Mouse (Mus musculus) heart, adult 8-10 months (tissue): ENCODE measurements at regions not wholly inside any gene's neighbourhood (a gene's known extent, or its start where the extent isn't known, plus 50 kb on each side); places are given as distances from the start of the nearest gene placed in this dataset.
A peak's percentile ranks its signal among the peaks of the same experiment; 100 is the strongest.

Source experiments
- DNase-seq: peaks from one replicate; pipeline ENCODE4 v3.0.0; 2022; ENCODE audit warnings: low spot score

DNA sequence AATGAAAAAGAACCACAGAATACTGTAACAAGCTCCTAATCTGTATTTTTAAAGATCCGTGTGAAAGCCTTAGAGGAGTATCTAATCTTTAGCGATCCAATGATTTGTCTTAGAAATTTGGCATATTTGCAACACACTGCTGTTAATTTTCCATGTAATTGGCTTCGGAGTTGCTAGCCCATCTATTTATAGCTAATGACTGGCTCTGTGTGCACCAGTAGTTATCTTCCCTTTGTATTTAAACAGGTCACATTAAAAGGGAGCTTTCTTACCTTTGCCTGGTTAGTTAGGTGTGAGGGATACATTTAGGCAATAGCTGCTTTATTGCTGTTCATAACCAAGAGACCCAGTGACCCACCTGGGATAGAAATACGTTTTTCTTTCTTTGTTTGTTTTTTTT is 256.3 kb upstream of the Mme start:
- no peak for DNase-seq

DNA sequence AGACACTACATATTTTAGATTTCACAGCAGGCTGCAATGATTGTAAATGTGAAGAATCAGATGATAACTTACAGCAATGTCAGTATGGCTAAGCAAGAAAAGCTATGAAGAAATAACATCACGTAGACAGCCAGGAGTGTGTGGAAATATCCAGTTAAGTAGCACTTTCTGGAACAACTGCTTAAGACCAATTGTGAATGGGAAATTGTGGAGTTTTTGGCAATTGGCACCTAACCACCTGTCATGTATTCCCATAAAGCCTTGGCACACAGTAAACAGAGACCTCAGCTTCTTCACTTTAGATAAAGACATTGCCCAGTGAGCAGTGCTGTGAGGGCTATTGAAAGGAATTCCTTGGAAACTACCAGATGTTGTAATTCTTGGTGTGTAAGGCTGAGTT is 264.4 kb upstream of the Mme start:
- DNase-seq: no peak

DNA sequence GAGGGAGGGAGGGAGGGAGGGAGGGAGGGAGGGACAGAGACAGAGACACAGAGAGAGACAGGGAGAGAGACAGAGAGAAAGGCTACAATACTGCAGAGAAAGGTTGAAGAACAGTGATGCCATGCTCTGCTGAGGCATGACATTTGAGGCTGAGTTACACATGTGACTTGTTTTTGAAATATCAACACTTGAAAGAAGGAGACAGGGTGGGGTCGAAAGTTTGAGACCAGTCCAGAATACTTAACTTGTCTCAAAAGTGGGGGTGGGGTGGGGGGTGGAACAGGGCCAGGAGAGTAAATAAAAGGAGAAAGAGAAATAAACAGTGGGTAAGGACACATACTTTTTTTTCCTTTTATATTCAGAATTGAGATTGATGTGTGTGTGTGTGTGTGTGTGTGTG is 278.1 kb upstream of the Mme start:
- DNase-seq: no peak

GRCm38 (mm10) chr3:62962608-62963007 is 278.7 kb upstream of the Mme start:
- DNase-seq: no peak

- DNase-seq: no peak
Observed at GRCm38 (mm10) chr3:62945356-62945755, 296.0 kb upstream of the Mme start.

DNA sequence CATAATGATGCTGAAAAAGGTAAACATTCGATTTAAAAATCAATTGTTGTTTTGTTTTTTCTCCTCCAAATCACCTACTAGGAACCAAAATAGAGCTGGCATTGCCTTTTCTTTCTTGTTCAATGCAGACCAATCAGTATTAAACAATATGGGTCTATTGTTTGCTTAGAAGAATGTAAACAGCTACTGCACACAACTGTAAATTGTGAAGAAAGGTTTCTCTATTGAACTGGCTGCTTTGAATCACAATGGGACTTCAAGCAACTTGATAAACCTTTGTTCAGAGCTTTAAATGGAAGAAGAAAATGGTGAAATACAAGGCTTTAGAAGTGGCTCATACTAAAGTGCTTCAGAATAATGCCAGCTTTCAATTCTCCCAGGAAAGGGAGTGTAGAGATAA is 302.7 kb upstream of the Mme start:
- no peak for DNase-seq

DNA sequence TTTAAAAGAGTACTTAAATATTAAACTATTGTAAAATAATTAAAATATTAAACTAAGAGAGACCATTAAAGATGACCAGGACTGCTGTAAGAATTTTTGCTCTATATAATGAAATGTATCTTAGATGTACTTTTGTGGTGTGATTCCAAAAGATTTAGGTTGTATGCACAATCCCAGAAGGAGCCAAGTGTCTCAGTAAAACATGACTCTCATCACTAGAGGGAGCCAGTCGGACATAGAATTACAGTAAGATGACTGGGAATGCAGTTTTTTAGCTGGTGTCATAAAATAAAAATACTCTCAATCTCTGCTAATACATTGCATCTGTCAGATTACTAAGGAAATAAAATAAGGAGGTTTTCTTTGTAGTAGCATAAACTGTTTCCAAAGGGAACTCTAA is 316.9 kb upstream of the Mme start:
- DNase-seq: peak; percentile 7

DNA sequence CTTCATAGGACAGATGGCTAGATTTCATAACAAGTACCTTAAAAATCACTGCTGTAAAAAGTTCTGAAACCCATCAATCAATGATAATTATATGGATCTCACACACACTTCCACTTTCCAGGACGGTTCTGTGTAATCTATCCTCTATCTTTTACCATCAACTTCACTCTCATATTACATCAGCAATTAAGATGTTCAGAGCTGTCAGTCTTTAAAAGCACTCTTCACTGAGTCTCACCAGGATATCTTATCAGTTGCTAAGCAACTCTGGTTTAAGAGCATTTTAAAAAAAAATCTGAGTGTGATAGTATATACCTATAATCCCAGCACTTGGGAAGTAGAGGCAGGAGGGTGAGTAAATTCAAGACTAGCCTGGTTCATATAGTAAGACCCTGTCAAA is 312.0 kb upstream of the Gpr149 start:
- no peak for DNase-seq

DNA sequence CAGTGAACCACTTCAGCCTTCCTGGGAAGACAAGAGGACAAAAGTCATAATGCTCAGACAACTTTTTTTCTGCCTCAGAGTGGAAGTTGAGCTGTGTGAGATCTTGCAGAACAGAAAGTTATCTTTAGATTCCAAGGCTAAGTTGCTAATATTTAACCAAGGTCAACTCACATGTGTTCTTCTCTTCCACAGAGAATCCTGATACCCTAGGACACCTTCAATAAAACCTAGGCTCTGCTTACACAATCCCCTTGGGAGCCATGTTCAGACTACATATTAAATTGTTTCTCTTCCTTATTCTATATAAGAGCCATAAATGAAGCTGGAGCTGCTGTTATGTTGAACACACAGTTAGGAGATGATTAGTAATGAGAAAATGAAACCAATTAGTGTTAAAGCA is 280.2 kb upstream of the Gpr149 start:
- no peak for DNase-seq

DNA sequence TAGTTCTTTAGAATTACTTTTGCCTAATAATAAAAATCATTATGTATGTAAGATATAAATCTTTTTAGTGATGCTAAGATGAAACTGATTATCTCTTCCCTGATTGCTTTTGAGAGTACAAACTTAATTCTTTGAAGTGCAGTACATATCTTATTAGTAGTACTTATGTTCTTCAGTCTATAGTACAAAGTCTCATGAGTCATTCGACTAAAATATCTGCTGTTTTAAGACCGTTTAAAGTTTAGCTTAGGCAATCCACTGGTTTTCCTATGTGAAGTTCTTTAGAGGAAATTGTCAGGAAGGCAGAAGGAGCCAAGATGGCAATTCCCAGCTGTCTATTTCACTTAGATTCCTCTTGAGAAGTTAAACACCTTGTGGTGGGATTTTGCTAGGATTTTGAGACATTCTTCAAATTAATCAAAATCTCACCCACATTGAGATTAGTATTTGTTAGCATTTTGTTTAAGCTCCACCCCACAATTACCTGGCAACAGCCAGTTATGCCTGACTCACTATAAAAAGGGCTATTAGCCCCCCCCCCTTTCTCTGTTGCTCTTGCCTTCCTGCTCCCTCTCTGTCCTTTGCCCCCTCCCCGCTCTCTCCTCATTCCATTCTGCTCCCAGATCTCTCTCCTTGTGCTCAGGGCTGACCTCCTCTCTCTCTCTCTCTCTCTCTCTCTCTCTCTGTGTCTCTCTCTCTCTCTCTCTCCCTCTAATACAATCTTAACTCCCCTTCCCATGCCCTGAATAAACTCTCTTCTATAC is 277.6 kb upstream of the Gpr149 start:
- DNase-seq: no peak

DNA sequence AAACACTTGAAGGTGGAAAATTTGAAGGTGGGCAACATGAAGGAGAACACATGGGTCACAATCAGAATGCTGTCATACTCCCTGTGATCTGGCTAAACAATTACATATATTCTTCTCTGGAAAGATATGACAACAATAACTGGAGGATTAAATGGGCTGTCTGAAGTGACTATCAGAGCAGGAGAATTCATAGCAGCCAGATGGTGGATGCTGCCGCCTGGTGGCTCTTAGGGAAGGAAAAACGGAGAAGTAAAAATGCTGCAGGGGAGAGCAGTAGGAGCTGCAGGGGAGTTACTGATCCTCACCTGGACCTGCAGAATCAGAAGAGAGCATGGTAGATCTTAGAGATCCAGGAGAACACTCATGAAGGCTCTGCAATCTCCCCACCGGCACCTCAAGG is 255.8 kb upstream of the Gpr149 start:
- DNase-seq: no peak

DNA sequence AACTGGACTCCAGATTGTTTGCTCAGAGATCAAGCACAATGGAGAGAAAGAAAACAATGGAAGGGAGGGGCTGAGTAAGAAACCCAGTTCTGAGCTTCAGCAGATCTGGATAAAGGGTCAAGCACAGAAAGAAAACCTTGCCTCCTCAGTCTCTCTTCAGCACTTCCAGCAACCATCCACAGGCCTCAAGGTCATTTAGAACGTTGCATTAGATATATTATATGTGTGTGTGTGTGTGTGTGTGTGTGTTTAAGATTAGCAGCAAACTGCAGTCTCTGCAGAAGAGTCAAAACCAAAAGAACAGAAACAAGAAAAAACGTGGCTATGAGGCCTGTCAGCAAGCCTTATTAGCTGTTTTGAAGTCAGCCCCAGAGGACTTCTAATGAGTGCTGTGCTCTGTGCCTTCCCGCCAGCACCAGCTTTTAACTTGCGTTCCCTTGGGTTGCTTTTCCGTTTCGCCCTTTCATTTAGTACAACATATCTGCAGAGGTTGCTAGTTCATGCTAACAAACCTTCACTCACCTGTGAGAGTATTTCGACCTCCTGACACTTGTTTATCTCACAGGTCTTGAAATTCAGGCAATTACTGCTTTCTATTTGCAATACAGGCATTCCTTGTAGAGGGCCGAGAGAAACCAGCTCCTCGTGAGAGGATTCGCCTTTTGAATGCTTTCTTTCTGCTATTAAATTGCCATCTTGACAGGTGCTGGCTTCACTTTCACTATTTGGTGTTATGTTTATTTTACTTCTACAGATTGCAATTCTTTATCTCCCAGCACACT is 230.9 kb upstream of the Gpr149 start:
- no peak for DNase-seq

GRCm38 (mm10) chr3:62823892-62824291 is 219.0 kb upstream of the Gpr149 start:
- DNase-seq: no peak

GRCm38 (mm10) chr3:62801044-62801443 is 196.1 kb upstream of the Gpr149 start:
- no peak for DNase-seq

DNA sequence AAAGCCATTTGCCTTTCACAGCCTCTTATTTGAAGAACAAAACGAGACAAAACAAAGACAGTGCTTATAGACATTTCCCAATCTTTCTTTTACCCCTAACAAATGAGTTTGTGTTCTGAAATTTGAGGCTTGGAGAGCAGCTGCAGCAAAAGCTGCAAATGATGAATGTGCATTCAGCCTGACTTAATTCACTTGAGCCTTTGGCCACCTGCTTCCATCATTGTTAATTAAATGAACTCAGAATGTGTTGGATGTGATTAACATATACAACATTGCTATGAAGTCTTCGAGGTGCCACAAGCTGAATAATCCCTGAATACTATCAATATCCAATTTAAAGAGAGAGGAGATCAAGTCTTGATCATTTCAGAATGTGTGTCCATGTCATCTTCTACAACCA is 181.3 kb upstream of the Gpr149 start:
- no peak for DNase-seq
